Mouse (Mus musculus): ENCODE results near the gene Ift88. TPM values are rescaled to one million over a fixed set of nuclear protein-coding genes. Genes with fewer than 3 reads are reported as not detected.

The Ift88 gene
- polyA plus RNA-seq, 1 experiment, result 0.50 TPM

- Histone ChIP-seq H3K36me3 (ENCODE audit: control insufficient read depth, insufficient read depth, low read length) (no peaks in the 10 kb centered on the region), H3K4me1 (ENCODE audit: control insufficient read depth, insufficient read depth, insufficient read length) (peaks cover 2% of the 10 kb centered on the region; the same call in 1 of the 2 replicates), H3K4me3 (ENCODE audit: extremely low read depth, insufficient read depth, insufficient read length) (no peak overlapping the region), H3K27ac (ENCODE audit: insufficient read depth, low read length) (no peak overlapping the region; the same call in 1 of the 2 replicates), H3K27me3 (ENCODE audit: control insufficient read depth, insufficient read depth, low read length) (no peaks in the 10 kb centered on the region)
- WGBS, result 58% methylated on average over 14 of the region's 14 CpGs
- TF ChIP-seq POLR2A (IDR thresholded peaks at IDR 0.05; ENCODE audit: low read depth, low read length) (no peak), CTCF (IDR thresholded peaks at IDR 0.05; ENCODE audit: extremely low read depth, insufficient read depth, insufficient read length, insufficient replicate concordance) (no peak)
- DNase-seq (ENCODE audit: low read depth in 1 of 2, low spot score in 2 of 2), result no peak
Observed at GRCm38 (mm10) chr14:57386758-57387561, 36.9 kb upstream of the Ift88 start.

DNA sequence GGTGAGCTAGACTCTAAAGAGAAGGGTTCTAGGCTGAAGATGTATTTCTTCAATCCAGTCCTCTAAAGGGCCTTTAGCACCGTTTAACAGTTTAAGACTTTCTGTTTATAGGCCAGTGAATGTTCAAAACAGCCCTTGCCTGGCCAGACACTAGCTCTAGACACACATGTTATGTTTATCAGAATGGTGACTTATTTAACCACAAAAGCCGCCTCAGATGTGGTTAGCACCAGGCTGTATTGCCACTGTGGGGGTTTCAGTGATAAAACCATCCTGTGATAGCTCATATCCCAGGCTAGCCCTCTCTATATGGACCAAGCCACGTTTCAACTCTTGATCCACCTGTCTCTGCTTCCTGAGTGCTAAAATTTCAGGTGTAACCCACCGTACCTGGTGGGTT is 32.2 kb upstream of the Ift88 start:
- Histone ChIP-seq H3K27ac (ENCODE audit: insufficient read depth, low read length) (no peak overlapping the region), H3K36me3 (ENCODE audit: control insufficient read depth, insufficient read depth, low read length) (no peaks in the 10 kb centered on the region), H3K27me3 (ENCODE audit: control insufficient read depth, insufficient read depth, low read length) (no peaks in the 10 kb centered on the region), H3K4me3 (ENCODE audit: extremely low read depth, insufficient read depth, insufficient read length) (no peak overlapping the region), H3K4me1 (ENCODE audit: control insufficient read depth, insufficient read depth, insufficient read length) (no peaks in the 10 kb centered on the region)
- no peak for TF ChIP-seq POLR2A (IDR thresholded peaks at IDR 0.05; ENCODE audit: low read depth, low read length)
- no peak for TF ChIP-seq CTCF (IDR thresholded peaks at IDR 0.05; ENCODE audit: extremely low read depth, insufficient read depth, insufficient read length, insufficient replicate concordance)
- DNase-seq (ENCODE audit: low read depth in 1 of 2, low spot score in 2 of 2), result no peak
- WGBS, result 70% methylated on average over 4 of the region's 4 CpGs

DNA sequence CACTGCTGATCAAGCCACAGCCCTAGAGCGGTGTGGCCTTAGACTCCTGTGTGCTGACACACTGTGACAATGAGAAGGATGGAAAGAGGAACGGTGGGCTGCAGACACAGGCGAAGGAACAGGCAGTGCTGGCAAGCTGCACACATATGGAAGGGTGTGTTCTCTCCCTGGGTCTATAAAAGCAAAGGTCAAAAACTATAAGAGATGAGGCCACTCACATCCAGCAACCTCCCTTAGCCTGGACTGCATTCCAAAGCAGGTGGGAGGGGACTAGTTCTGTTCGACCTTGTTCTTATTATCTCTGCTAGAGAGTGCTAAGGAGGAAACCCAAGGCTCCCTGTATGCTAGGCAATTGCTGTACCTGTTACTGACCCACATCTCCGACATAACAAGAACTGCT is 31.6 kb upstream of the Ift88 start:
- no peaks in the 10 kb centered on the region for H3K36me3 ChIP-seq (ENCODE audit: control insufficient read depth, insufficient read depth, low read length)
- H3K4me1 ChIP-seq (ENCODE audit: control insufficient read depth, insufficient read depth, insufficient read length), result no peaks in the 10 kb centered on the region
- WGBS, result 82% methylated on average over 5 of the region's 5 CpGs
- no peaks in the 10 kb centered on the region for H3K27me3 ChIP-seq (ENCODE audit: control insufficient read depth, insufficient read depth, low read length)
- no peak overlapping the region for H3K27ac ChIP-seq (ENCODE audit: insufficient read depth, low read length)
- no peak for DNase-seq (ENCODE audit: low read depth in 1 of 2, low spot score in 2 of 2)
- H3K4me3 ChIP-seq (ENCODE audit: extremely low read depth, insufficient read depth, insufficient read length), result no peak overlapping the region
- no peak for TF ChIP-seq POLR2A (IDR thresholded peaks at IDR 0.05; ENCODE audit: low read depth, low read length)
- TF ChIP-seq CTCF (IDR thresholded peaks at IDR 0.05; ENCODE audit: extremely low read depth, insufficient read depth, insufficient read length, insufficient replicate concordance), result no peak

GRCm38 (mm10) chr14:57395470-57395869 is 28.4 kb upstream of the Ift88 start:
- Histone ChIP-seq H3K27me3 (ENCODE audit: control insufficient read depth, insufficient read depth, low read length) (no peaks in the 10 kb centered on the region), H3K36me3 (ENCODE audit: control insufficient read depth, insufficient read depth, low read length) (no peaks in the 10 kb centered on the region), H3K4me1 (ENCODE audit: control insufficient read depth, insufficient read depth, insufficient read length) (peaks cover 3% of the 10 kb centered on the region; the same call in 1 of the 2 replicates), H3K4me3 (ENCODE audit: extremely low read depth, insufficient read depth, insufficient read length) (no peak overlapping the region), H3K27ac (ENCODE audit: insufficient read depth, low read length) (no peak overlapping the region)
- WGBS, result 90% methylated on average over 2 of the region's 2 CpGs
- DNase-seq (ENCODE audit: low read depth in 1 of 2, low spot score in 2 of 2), result no peak
- TF ChIP-seq CTCF (IDR thresholded peaks at IDR 0.05; ENCODE audit: extremely low read depth, insufficient read depth, insufficient read length, insufficient replicate concordance), result no peak
- TF ChIP-seq POLR2A (IDR thresholded peaks at IDR 0.05; ENCODE audit: low read depth, low read length), result no peak

DNA sequence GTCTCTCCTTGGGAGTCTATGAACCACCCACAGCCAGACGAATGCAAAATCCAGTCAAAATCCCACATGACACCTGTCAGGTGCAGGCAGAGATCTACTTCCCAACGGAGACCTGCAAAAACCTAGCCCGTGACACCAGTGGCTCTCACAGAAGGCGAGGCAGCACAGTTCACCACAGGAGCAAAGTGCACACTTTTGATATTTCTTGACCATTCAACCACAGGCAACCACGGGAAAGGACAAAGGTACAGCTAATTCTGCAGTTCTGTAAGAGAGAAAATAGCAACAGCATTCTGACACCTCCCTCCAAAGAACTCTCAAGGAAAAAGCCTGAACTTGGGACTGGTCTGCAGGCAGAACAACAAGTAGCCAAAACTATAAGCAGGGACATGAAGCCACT is 26.6 kb upstream of the Ift88 start:
- Histone ChIP-seq H3K4me3 (ENCODE audit: extremely low read depth, insufficient read depth, insufficient read length) (no peak overlapping the region), H3K27me3 (ENCODE audit: control insufficient read depth, insufficient read depth, low read length) (no peaks in the 10 kb centered on the region), H3K4me1 (ENCODE audit: control insufficient read depth, insufficient read depth, insufficient read length) (peaks cover 3% of the 10 kb centered on the region; the same call in 1 of the 2 replicates), H3K27ac (ENCODE audit: insufficient read depth, low read length) (no peak overlapping the region), H3K36me3 (ENCODE audit: control insufficient read depth, insufficient read depth, low read length) (no peaks in the 10 kb centered on the region)
- WGBS, result 83% methylated on average over 5 of the region's 5 CpGs
- TF ChIP-seq POLR2A (IDR thresholded peaks at IDR 0.05; ENCODE audit: low read depth, low read length), result no peak
- no peak for TF ChIP-seq CTCF (IDR thresholded peaks at IDR 0.05; ENCODE audit: extremely low read depth, insufficient read depth, insufficient read length, insufficient replicate concordance)
- no peak for DNase-seq (ENCODE audit: low read depth in 1 of 2, low spot score in 2 of 2)

GRCm38 (mm10) chr14:57398065-57398757 is 25.7 kb upstream of the Ift88 start, which contains the start of gene Cryl1:
Cryl1 (minus strand) TSS chr14:57398529.
- Histone ChIP-seq H3K27me3 (ENCODE audit: control insufficient read depth, insufficient read depth, low read length) (no peaks in the 10 kb centered on the region), H3K4me3 (ENCODE audit: extremely low read depth, insufficient read depth, insufficient read length) (peak within 1 kb of the TSS; percentile 70), H3K27ac (ENCODE audit: insufficient read depth, low read length) (peak within 1 kb of the TSS; percentile 66), H3K4me1 (ENCODE audit: control insufficient read depth, insufficient read depth, insufficient read length) (peaks cover 3% of the 10 kb centered on the region; the same call in 1 of the 2 replicates), H3K36me3 (ENCODE audit: control insufficient read depth, insufficient read depth, low read length) (no peaks in the 10 kb centered on the region)
- 3% methylated on average over 43 of the region's 43 CpGs for WGBS
- no peak for TF ChIP-seq CTCF (IDR thresholded peaks at IDR 0.05; ENCODE audit: extremely low read depth, insufficient read depth, insufficient read length, insufficient replicate concordance)
- peak; percentile 63 for TF ChIP-seq POLR2A (IDR thresholded peaks at IDR 0.05; ENCODE audit: low read depth, low read length)
- DNase-seq (ENCODE audit: low read depth in 1 of 2, low spot score in 2 of 2), result peak; percentile 84 to 96
